Mouse (Mus musculus) left cerebral cortex, adult 2 months (tissue): ENCODE measurements around the gene Rxfp1. TPM values are rescaled to one million over a fixed set of nuclear protein-coding genes. Genes with fewer than 3 reads are reported as not detected.

ENCODE experiments used
- DNase-seq, 2 experiments: peaks; one replicate each; pipeline ENCODE4 v3.0.0; 2021 to 2022; ENCODE audit warnings: low spot score in 2 of 2, mixed read lengths in 1 of 2; ENCODE audit errors: extremely low spot score in 1 of 2
- H3K27ac ChIP-seq: fragments of 200-600 bp; 2 replicates; pipeline ENCODE4 v1.8.1; 2022
- H3K4me3 ChIP-seq: fragments of 200-600 bp; 2 replicates; pipeline ENCODE4 v1.8.1; 2022
- CTCF ChIP-seq: fragments of 200-600 bp; IDR thresholded peaks from 2 replicates; pipeline ENCODE4 v1.8.1; 2022; ENCODE audit warnings: antibody characterized with exemption, mild to moderate bottlenecking, moderate library complexity
- intact Hi-C: fragments of 180-260 bp; cut with DNase I; formaldehyde crosslinking; loops from one replicate; pipeline ENCODE4 v1.15.1; 2025
- long read RNA-seq, 2 experiments: library from polyadenylated mRNA; stranded (forward); transcript quantifications; one replicate each; pipeline ENCODE4 v2.0.0; 2021; ENCODE audit warnings: borderline mapping rate in 2 of 2
- total RNA-seq, 2 experiments: library from RNA; stranded (reverse); gene quantifications; 2 replicates each; pipeline ENCODE4 v1.2.3; 2021

Rxfp1 gene
- 10 to 100 TPM; 14.4 to 14.5 TPM for total RNA-seq
- long read RNA-seq, experiment 1, full-length matches to known transcripts, result 3 of 18 reads
- long read RNA-seq, experiment 1, partial matches to known transcripts, result 3 of 18 reads
- long read RNA-seq, experiment 1, other reads (novel, unspliced or antisense), result 12 of 18 reads
- long read RNA-seq, experiment 2, full-length matches to known transcripts, result 1 of 9 reads
- long read RNA-seq, experiment 2, partial matches to known transcripts, result 0 of 9 reads
- long read RNA-seq, experiment 2, other reads (novel, unspliced or antisense), result 8 of 9 reads

DNA sequence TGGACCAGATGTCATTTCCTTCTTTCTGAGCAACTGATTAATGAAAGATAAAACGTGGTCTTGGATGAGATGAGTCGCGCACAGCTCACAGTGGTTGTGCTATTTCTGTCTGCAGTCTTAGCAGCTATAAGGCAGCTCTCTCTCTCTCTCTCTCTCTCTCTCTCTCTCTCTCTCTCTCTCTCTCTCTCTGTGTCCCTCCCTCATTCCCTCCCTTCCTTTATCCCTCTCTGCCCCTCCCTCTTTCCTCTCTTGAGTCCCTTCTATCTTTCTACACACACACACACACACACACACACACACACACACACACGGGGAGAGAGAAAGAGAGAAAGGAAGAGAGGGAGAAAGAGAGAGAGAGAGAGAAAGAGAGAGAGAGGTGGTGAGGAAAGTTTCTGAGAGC, at the start of gene Rxfp1:
TSS of gene Rxfp1 (minus strand) at position 101 of the 400 bp plus-strand sequence.
- TF ChIP-seq CTCF, result no peak
- DNase-seq, result no peak
- Histone ChIP-seq H3K4me3 (peak within 1 kb of the TSS; percentile 11; the same call in 1 of the 2 replicates), H3K27ac (0 out of 2 replicates have a peak within 1 kb of the TSS, but pooled peaks have one; percentile 30)
- intact Hi-C loops, result no loop called here

GRCm38 (mm10) chr3:79784362-79784736, 46.7 kb upstream of the Rxfp1 start:
- no peak for TF ChIP-seq CTCF
- H3K4me3 ChIP-seq, result 0 out of 2 replicates have a peak overlapping the region, but pooled peaks have one; percentile 26
- intact Hi-C loops, result no loop called here
- no peak overlapping the region for H3K27ac ChIP-seq
- no peak for DNase-seq

DNA sequence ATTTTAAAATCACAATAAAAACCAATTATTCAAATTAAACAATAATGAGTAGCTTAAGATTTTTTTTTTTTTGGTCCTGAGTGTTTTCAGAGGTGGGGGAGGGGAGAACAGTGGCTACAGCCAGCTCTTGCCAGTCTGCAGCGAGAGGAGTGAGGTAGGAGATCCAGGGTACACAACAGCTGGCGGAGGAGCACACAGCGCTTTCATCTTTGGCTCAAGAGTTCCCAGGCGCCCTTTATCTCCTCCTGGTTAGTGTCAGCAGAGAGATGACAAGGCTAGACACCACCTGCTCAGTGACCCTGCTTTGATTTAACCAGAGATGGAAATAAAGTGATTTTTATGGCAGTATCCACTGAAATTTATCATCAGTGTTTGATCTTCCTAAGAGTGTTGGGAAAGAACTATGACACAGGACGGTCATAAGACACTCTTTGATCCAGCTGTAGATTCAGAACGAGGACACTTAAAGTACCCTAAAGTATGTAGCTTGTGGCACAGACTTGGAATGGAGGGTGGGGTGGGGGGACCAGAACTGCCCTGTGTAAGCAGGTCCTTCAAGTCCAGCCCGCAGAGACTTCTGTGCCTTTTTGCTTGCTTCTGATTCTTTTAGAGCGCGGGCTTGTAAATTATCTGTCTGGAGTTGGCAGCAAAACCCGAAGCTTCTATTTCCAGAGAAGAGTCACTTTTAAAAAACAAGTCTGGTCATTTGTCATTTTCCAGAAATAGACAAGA, 46.1 kb upstream of the Rxfp1 start:
- intact Hi-C loops, result no loop called here
- Histone ChIP-seq H3K4me3 (0 out of 2 replicates have a peak overlapping the region, but pooled peaks have one; percentile 26), H3K27ac (no peak overlapping the region)
- DNase-seq, result no peak
- no peak for TF ChIP-seq CTCF

DNA sequence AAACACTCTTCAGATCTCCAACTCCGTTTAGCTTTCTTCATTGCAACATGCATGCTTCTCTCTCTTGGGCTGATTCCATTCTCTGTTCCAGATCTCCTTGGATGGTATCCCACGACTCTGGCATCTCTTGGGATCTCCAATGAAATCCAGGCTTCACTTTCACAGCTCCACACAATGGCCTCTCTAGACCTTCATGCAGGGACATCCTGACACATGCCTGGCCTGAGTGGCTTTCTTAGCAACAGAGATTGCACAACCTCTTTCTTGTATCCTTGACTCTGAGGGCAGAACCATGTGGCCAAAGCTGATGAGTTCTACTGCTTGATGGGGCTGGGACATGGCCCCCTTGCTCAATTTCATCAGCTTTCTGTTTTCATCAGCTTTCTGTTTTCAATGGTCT, 35.0 kb upstream of the Rxfp1 start:
- no peak for DNase-seq
- intact Hi-C loops, result no loop called here
- H3K4me3 ChIP-seq, result no peak overlapping the region
- no peak overlapping the region for H3K27ac ChIP-seq
- TF ChIP-seq CTCF, result no peak

DNA sequence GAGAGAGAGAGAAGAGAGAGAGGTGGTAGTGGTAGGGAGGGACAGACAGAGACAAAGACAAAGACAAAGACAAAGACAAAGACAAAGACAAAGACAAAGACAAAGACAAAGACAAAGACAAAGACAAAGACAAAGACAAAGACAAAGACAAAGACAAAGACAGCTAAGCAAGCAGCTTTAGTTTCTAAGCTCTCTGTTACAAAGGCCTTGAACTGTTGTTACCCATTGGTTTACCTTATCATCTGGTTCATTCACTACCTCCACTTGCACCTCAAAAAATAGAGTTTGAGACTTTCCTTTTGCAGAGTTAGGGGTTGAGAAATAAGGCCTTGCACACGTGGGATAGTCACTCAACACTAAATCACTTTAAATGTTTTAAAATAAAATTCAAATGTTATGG, 16.1 kb upstream of the Rxfp1 start:
- TF ChIP-seq CTCF, result no peak
- Histone ChIP-seq H3K4me3 (no peak overlapping the region), H3K27ac (no peak overlapping the region)
- intact Hi-C loops, result no loop called here
- DNase-seq, result no peak

DNA sequence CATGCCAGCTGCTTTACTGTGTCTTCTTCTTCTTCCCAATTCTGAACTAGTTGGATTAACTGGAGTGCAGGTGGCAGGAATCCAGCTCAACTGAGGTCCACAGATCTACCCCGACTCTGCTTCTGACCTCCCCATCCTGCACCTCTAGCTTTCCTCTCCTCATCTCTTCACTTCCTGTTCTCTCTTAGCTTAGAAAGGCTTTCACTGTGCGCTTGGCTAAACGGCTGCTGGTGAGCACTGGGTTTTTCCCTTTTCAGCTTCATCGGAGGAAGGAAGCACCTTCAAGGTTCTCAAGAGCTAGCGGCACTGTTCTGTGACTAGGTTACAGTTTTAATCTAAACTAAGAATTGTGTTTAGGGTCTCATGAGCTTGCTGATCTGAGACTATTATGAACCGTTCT, 8.9 kb upstream of the Rxfp1 start:
- DNase-seq, result no peak
- intact Hi-C loops, result no loop called here
- TF ChIP-seq CTCF, result no peak
- H3K27ac ChIP-seq, result no peak overlapping the region
- H3K4me3 ChIP-seq, result no peak overlapping the region

- DNase-seq, result peak in 1 of 2 experiments; percentile 34
- no peak overlapping the region for H3K4me3 ChIP-seq
- no peak for TF ChIP-seq CTCF
- H3K27ac ChIP-seq, result no peak overlapping the region
- intact Hi-C loops, result loop anchor here (2.0 kb wide), 1 partner anchor 72 kb away; no protein-coding TSS in a partner anchor
Measured at GRCm38 (mm10) chr3:79745101-79745500, 7.4 kb upstream of the Rxfp1 start.

DNA sequence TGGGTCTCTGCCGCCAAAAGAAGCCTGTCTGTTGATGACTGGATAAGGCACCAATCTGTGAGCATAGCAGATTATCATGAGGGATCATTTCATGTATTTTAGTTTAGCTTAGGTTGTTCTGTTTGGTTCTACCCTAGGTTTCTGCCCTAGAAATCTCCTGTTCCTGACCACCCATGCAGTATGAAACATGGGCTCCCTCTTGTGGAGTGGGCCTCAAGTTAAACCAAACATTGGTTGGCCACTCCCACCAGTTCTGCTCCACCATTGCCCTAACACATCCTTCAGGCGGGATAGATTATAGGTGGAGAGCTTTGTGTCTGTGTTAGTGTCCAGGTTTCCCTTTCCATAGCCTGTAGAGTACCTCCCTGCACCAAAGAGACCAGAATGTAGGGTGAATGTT, 6.7 kb upstream of the Rxfp1 start:
- no peak for DNase-seq
- no peak overlapping the region for H3K4me3 ChIP-seq
- peak; percentile 26 for TF ChIP-seq CTCF
- intact Hi-C loops, result loop anchor here (2.0 kb wide), 1 partner anchor 72 kb away; no protein-coding TSS in a partner anchor
- H3K27ac ChIP-seq, result no peak overlapping the region

GRCm38 (mm10) chr3:79740351-79740750, 2.7 kb upstream of the Rxfp1 start:
- intact Hi-C loops, result no loop called here
- no peak for TF ChIP-seq CTCF
- Histone ChIP-seq H3K4me3 (no peak overlapping the region), H3K27ac (no peak overlapping the region)
- DNase-seq, result no peak

DNA sequence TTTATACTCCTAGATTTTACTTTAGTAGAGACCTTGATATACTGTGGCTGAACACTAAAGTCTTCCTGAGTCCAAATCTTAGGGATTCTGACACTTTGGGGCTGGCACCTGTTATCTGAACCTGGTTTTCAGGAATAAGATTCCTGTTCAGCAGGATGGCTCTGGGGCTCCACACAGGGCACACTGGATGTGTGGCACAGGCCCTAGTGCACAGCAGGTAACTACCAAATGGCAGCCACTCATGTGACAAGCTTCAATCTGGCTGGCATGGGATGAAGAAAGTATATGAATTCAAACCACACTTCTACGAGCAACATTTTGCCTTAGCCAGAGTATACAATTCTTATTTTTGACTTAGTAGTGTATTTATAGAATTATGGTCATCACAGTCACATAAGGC, 771 bp upstream of the Rxfp1 start:
- Histone ChIP-seq H3K27ac (no peak overlapping the region), H3K4me3 (no peak overlapping the region)
- DNase-seq, result no peak
- TF ChIP-seq CTCF, result no peak
- intact Hi-C loops, result no loop called here

- intact Hi-C loops, result no loop called here
- no peak for TF ChIP-seq CTCF
- H3K27ac ChIP-seq, result no peak overlapping the region
- DNase-seq, result no peak
- no peak overlapping the region for H3K4me3 ChIP-seq
Measured at GRCm38 (mm10) chr3:79726506-79727075, 11.1 kb downstream of the Rxfp1 start.

- intact Hi-C loops, result no loop called here
- no peak for TF ChIP-seq CTCF
- Histone ChIP-seq H3K4me3 (no peak overlapping the region), H3K27ac (no peak overlapping the region)
- no peak for DNase-seq
Measured at GRCm38 (mm10) chr3:79720756-79721484, 16.8 kb downstream of the Rxfp1 start.
